ENCODE assay signal across 9 mouse cellular contexts in the genomic region with DNA sequence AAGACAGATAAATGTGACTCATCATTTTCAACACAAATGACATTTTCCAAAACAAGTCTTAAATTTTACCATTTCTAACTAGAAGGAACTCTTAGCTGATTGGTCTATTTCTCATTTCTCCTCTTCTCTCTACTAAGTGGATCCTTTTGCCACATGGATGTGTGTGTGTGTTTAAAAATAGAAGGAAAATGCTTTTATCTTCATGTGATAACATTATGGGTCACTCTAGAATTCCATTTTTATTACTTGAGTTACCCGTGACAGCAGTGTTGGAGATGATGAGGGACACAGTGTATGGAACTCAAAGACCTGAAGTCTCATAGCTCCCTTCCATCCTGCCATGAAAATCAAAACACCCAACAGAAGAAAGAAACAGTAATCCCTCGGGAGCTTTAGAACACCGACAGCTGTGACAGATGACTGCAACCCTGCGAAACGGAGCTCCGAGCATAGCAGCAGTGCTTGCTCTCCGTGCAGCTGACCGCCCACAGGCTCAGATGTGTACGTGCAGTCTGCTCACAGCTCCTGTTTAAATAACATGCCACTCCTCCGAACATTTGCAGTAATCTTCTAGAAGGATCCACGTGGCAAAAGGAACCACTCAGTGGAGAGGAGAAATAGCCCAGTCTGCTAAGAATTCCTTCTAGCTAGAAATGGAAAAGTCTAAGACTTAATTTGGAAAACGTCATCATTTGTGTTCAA. TPM values are rescaled to one million over a fixed set of nuclear protein-coding genes. Genes with fewer than 3 reads are reported as not detected.
DNase-seq lines count a peak whose midpoint lies in the region; ATAC-seq lines count a peak whose summit lies in the region.
"Had no signal": no experiment of that assay in that cellular context is flagged by ENCODE, and none has a peak within 500 bp of the region (broad histone marks: within the 10 kb centered on the region; RNA-seq: fewer than 3 reads in every experiment).

No protein-coding gene starts in this region.

- WGBS in embryonic facial prominence, embryonic 10.5 days = 47% methylated on average over 12 of the region's 12 CpGs
- 18% methylated on average over 12 of the region's 12 CpGs for WGBS in hindbrain, embryonic 16.5 days
- WGBS in midbrain, embryonic 12.5 days = 31% methylated on average over 12 of the region's 12 CpGs

- intact Hi-C loops in gastrocnemius, postnatal 14 days (cut with DNase I; ENCODE audit: low total_unique reads) = no loop called here

- H3K9me3 ChIP-seq in embryonic facial prominence, embryonic 10.5 days = no peaks in the 10 kb centered on the region
- no peaks in the 10 kb centered on the region for H3K9me3 ChIP-seq in hindbrain, embryonic 16.5 days (ENCODE audit: control insufficient read depth, low read length)
- no peaks in the 10 kb centered on the region for H3K9me3 ChIP-seq in midbrain, embryonic 12.5 days

- H3K9ac ChIP-seq in hindbrain, embryonic 16.5 days (ENCODE audit: low read depth, low read length) = no peak overlapping the region
- H3K9ac ChIP-seq in midbrain, embryonic 12.5 days (replicated peaks) = no peak overlapping the region
- H3K9ac ChIP-seq: liver, embryonic 14.5 days had no signal

- no peaks in the 10 kb centered on the region for H3K27me3 ChIP-seq in embryonic facial prominence, embryonic 10.5 days (replicated peaks; ENCODE audit: low read depth, poor library complexity, severe bottlenecking)
- H3K27me3 ChIP-seq in hindbrain, embryonic 16.5 days (replicated peaks; ENCODE audit: control insufficient read depth, insufficient read depth, low read length) = no peaks in the 10 kb centered on the region
- H3K27me3 ChIP-seq in midbrain, embryonic 12.5 days = 0 out of 2 replicates have a peak, but pooled peaks cover 3% of the 10 kb centered on the region

- no peaks in the 10 kb centered on the region for H3K36me3 ChIP-seq in embryonic facial prominence, embryonic 10.5 days (replicated peaks)
- H3K36me3 ChIP-seq in hindbrain, embryonic 16.5 days (ENCODE audit: control insufficient read depth, insufficient read depth, low read length) = no peaks in the 10 kb centered on the region
- no peaks in the 10 kb centered on the region for H3K36me3 ChIP-seq in midbrain, embryonic 12.5 days

- ATAC-seq in hindbrain, embryonic 16.5 days = peak; percentile 83
- ATAC-seq in midbrain, embryonic 12.5 days (ENCODE audit: low FRiP score, low read depth) = peak; percentile 86
- ATAC-seq in erythroid progenitor cell, adult 5-6 weeks (replicated peaks; ENCODE audit: low FRiP score, poor library complexity, severe bottlenecking) = no peak

- peak; percentile 42 for DNase-seq in layer of hippocampus, adult 11-12 months (ENCODE audit: low spot score)
- no peak for DNase-seq in layer of hippocampus, adult 9-10 months (ENCODE audit: low spot score)
- DNase-seq in embryonic facial prominence, embryonic 10.5 days (ENCODE audit: low spot score) = peak; percentile 47
- DNase-seq in yolk sac, embryonic 10.5 days (ENCODE audit: low spot score) = peak; percentile 39
- DNase-seq in gastrocnemius, postnatal 14 days = no peak

- peaks cover 22% of the 10 kb centered on the region for H3K4me1 ChIP-seq in embryonic facial prominence, embryonic 10.5 days
- H3K4me1 ChIP-seq in hindbrain, embryonic 16.5 days (ENCODE audit: control insufficient read depth, insufficient read depth, low read depth, low read length) = peaks cover 4% of the 10 kb centered on the region; the same call in 1 of the 2 replicates
- H3K4me1 ChIP-seq in midbrain, embryonic 12.5 days = peaks cover 16% of the 10 kb centered on the region

- H3K27ac ChIP-seq in embryonic facial prominence, embryonic 10.5 days (replicated peaks) = no peak overlapping the region
- H3K27ac ChIP-seq in hindbrain, embryonic 16.5 days (ENCODE audit: low read depth, low read length) = no peak overlapping the region
- no peak overlapping the region for H3K27ac ChIP-seq in midbrain, embryonic 12.5 days (replicated peaks)
- H3K27ac ChIP-seq: liver, embryonic 14.5 days had no signal

- peak overlapping the region; percentile 51 for H3K4me2 ChIP-seq in hindbrain, embryonic 16.5 days (ENCODE audit: low read length)
- peak overlapping the region; percentile 13; the same call in 1 of the 2 replicates for H3K4me2 ChIP-seq in midbrain, embryonic 12.5 days (replicated peaks)

- H3K4me3 ChIP-seq in embryonic facial prominence, embryonic 10.5 days = no peak overlapping the region
- peak overlapping the region; percentile 24 for H3K4me3 ChIP-seq in hindbrain, embryonic 16.5 days (ENCODE audit: low read length)
- H3K4me3 ChIP-seq in midbrain, embryonic 12.5 days = no peak overlapping the region

RNA-seq across cellular contexts. Expression of gene Best3, which starts 27.7 kb away (rescaled TPM):
- 0.09 and 0.33 TPM in 2 replicates for polyA plus RNA-seq in embryonic facial prominence, embryonic 10.5 days (2016; fragmentation: Nextera tagmentation; extraction: Ambion mirVana)
- 0.15 and 0.16 TPM in 2 replicates for polyA plus RNA-seq in hindbrain, embryonic 16.5 days (2015; fragmentation: Nextera tagmentation; extraction: Ambion mirVana)
- polyA plus RNA-seq in midbrain, embryonic 12.5 days (2016; fragmentation: Nextera tagmentation; extraction: Ambion mirVana) = 0.10 TPM in 2 replicates
- not detected in 2 replicates for total RNA-seq in erythroid progenitor cell, adult 5-6 weeks (2015; ENCODE audit: low replicate concordance)
- not detected in 2 replicates for total RNA-seq in erythroid progenitor cell, adult 5-6 weeks (2017; ENCODE audit: low replicate concordance)
- 10 to 100 TPM in 1 of 2 experiments, 1 to 10 TPM in 1; 9.2 to 11.7 TPM for total RNA-seq in gastrocnemius, postnatal 14 days (2021)
- polyA plus RNA-seq: liver, embryonic 14.5 days had no signal

RNA-seq across cellular contexts. Expression of gene Lrrc10, which starts 31.3 kb away (rescaled TPM):
- 0.14 TPM in 1 of 2 replicates, not detected in the other for polyA plus RNA-seq in embryonic facial prominence, embryonic 10.5 days (2016; fragmentation: Nextera tagmentation; extraction: Ambion mirVana)
- polyA plus RNA-seq in hindbrain, embryonic 16.5 days (2015; fragmentation: Nextera tagmentation; extraction: Ambion mirVana) = not detected in 2 replicates
- not detected in 2 replicates for polyA plus RNA-seq in midbrain, embryonic 12.5 days (2016; fragmentation: Nextera tagmentation; extraction: Ambion mirVana)
- total RNA-seq in erythroid progenitor cell, adult 5-6 weeks (2015; ENCODE audit: low replicate concordance) = not detected in 2 replicates
- not detected in 2 replicates for total RNA-seq in erythroid progenitor cell, adult 5-6 weeks (2017; ENCODE audit: low replicate concordance)
- not detected for total RNA-seq in gastrocnemius, postnatal 14 days (2021)
- polyA plus RNA-seq: liver, embryonic 14.5 days had no signal

RNA-seq across cellular contexts. Expression of gene Gm10271, which starts 41.4 kb away (rescaled TPM):
- not detected in 2 replicates for polyA plus RNA-seq in embryonic facial prominence, embryonic 10.5 days (2016; fragmentation: Nextera tagmentation; extraction: Ambion mirVana)
- not detected in 2 replicates for polyA plus RNA-seq in hindbrain, embryonic 16.5 days (2015; fragmentation: Nextera tagmentation; extraction: Ambion mirVana)
- not detected in 2 replicates for polyA plus RNA-seq in midbrain, embryonic 12.5 days (2016; fragmentation: Nextera tagmentation; extraction: Ambion mirVana)
- total RNA-seq in erythroid progenitor cell, adult 5-6 weeks (2015; ENCODE audit: low replicate concordance) = not detected in 2 replicates
- total RNA-seq in erythroid progenitor cell, adult 5-6 weeks (2017; ENCODE audit: low replicate concordance) = not detected in 2 replicates
- not detected for total RNA-seq in gastrocnemius, postnatal 14 days (2021)
- polyA plus RNA-seq: liver, embryonic 14.5 days had no signal

RNA-seq across cellular contexts. Expression of gene Cct2, which starts 49.8 kb away (rescaled TPM):
- polyA plus RNA-seq in embryonic facial prominence, embryonic 10.5 days (2016; fragmentation: Nextera tagmentation; extraction: Ambion mirVana) = 350 and 352 TPM in 2 replicates
- 244 and 245 TPM in 2 replicates for polyA plus RNA-seq in hindbrain, embryonic 16.5 days (2015; fragmentation: Nextera tagmentation; extraction: Ambion mirVana)
- 252 and 253 TPM in 2 replicates for polyA plus RNA-seq in midbrain, embryonic 12.5 days (2016; fragmentation: Nextera tagmentation; extraction: Ambion mirVana)
- total RNA-seq in erythroid progenitor cell, adult 5-6 weeks (2015; ENCODE audit: low replicate concordance) = 135 and 172 TPM in 2 replicates
- total RNA-seq in erythroid progenitor cell, adult 5-6 weeks (2017; ENCODE audit: low replicate concordance) = 87.1 and 93.3 TPM in 2 replicates
- 100 to 1,000 TPM; 132 to 146 TPM for total RNA-seq in gastrocnemius, postnatal 14 days (2021)

Comparison
In these comparisons a context has a peak if more than half of its experiments do, and no peak if none do; other contexts are left out.
1. DNase-seq: peak in layer of hippocampus, adult 11-12 months (single experiment), embryonic facial prominence, embryonic 10.5 days (single experiment) and yolk sac, embryonic 10.5 days (single experiment); none in layer of hippocampus, adult 9-10 months (single experiment) and gastrocnemius, postnatal 14 days (single experiment).